Mouse (Mus musculus): ENCODE measurements around the gene Rdm1.
A peak's percentile ranks its signal among the peaks of the same experiment; 100 is the strongest.

Rdm1 gene

DNA sequence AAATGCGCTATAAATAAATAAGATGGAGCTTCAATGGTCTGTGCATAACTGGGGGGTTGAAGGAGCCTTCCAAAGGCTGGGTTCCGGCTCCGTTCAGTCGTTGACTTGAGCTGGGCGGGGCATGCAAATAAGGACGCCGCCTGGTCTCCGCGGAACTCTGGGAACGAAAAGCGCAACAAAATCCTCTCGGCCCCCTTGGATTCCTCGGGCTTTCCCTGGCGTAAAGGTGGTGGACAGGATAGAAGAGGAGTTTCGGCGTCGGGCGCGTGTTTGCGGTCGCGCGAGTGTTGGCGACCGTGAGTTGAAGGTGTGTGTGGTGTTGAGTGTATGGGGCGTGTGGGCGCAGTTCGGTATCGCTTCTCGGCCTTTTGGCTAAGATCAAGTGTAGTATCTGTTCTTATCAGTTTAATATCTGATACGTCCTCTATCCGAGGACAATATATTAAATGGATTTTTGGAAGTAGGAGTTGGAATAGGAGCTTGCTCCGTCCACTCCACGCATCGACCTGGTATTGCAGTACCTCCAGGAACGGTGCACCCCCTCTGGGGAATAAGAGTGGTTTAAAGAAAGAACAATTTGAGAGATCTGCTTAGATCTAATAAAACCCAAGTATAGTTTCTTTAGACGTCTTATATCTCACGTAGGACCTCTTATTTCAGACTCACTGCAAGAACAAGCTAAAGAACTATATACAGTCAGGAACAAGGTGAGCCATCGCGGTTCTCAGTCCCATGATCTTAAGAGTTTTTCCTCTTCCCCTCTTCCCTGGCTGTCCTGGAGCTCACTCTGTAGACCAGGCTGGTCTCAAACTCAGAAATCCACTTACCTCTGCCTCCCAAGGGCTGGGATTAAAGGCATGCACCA lies 31.1 kb downstream of the Rdm1 start:
- peak; percentile 80 for DNase-seq (ENCODE audit: low spot score)

DNA sequence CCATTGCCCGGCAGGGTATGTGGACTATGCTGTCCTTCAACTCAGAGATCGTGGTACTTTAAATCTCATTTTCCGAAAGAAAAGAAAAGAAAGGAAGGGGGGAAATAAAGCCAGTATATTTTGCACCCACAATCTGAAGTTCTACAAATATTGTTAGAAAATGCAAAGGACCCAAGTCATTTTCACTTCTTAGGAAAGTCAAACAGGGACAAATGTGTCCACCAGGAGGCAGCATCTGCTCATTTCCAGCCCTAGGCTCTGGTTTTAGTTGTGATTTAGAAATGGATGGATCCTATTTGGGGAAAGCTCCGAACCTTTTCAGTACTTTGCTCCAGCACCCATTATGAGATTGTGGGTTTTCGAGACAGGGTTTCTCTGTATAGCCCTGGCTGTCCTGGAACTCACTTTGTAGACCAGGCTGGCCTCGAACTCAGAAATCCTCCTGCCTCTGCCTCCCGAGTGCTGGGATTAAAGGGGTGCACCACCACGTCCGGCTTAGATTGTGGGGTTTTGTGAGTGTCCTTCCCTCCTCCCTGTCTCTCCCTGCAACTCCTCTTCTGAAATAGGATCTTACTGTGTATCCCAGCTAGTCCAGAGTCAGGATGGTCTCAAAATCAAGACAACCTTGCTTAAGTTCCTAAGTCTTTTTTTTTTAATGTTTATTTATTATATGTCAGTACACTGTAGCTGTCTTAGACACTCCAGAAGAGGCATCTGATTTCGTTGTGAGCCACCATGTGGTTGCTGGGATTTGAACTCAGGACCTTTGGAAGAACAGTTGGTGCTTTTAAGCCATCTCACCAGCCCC lies 32.0 kb downstream of the Rdm1 start:
- DNase-seq (ENCODE audit: low spot score): peak; percentile 69

DNA sequence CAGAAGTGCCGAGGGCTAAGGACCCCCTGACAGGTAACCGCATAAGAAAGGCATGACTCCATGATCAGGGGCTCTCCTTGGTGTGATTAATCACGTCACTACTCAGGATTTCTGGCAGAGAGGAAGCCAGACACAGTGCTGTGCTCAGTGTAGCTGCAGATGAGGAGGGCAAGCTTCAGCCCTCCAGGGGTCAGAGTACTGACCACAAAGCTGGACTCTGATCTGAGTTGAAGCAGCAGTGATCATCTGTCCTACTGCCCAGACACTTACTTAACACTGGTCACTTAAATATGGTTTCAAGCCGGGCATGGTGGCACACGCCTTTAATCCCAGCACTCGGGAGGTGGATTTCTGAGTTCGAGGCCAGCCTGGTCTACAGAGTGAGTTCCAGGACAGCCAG lies 34.2 kb downstream of the Rdm1 start:
- no peak for DNase-seq (ENCODE audit: low spot score)

DNA sequence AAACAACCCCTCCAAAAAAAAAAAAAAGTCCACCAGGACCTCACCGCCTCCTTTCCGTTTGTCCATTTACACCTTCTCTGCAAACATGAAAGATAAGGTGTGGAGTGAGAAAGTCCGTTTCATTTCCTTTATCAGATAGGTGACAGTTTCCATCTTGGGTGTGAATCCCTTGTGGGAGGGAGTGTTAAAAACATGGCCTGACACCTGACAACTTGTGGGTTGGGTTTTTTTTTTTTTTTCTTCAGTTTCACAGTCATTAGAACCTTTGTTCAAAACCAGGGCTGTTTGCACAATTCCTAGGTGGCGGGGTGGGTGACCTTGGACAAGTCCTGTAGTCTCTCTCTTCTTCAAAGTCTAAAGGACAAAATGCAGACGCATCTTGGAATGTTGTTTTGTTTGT lies 34.8 kb downstream of the Rdm1 start:
- no peak for DNase-seq (ENCODE audit: low spot score)

DNA sequence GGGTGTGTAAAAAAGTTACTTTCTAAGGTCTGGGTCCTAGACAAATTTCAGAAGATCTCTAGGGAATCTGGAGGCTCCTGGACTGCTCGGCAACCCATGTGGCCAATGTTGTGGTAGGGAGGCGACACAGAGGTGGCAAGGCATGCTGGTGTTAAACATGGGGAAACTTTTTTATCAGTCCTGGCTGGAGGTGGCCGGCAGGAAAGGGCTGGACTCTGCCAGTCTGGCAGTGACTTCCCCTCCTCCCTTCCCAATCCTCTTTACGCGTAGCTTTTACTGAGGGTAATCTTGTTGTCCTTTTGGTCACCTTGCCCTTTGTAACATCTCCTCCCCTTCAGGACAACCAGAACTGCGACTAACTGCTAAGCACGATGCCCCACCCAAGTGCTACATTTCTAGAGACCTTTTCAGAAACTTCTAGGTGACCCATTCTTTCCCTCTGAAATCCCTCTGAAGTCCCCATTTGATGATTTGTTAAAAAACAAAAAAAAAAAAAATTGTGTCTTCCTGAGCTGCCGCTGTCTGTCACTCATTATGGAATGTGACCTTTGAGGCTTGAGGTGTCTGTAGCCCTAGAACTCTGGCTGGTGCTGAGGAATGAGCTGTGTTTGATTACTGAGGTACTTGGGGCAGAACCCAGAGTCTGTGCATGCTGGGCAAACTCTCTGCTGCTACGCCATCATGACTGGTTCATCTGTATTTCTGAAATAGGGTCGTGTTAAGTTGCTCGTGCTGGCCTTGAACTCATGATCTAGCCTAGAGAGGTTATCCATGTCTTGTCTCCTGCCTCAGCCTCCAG lies 36.4 kb downstream of the Rdm1 start:
- no peak for DNase-seq (ENCODE audit: low spot score)

DNA sequence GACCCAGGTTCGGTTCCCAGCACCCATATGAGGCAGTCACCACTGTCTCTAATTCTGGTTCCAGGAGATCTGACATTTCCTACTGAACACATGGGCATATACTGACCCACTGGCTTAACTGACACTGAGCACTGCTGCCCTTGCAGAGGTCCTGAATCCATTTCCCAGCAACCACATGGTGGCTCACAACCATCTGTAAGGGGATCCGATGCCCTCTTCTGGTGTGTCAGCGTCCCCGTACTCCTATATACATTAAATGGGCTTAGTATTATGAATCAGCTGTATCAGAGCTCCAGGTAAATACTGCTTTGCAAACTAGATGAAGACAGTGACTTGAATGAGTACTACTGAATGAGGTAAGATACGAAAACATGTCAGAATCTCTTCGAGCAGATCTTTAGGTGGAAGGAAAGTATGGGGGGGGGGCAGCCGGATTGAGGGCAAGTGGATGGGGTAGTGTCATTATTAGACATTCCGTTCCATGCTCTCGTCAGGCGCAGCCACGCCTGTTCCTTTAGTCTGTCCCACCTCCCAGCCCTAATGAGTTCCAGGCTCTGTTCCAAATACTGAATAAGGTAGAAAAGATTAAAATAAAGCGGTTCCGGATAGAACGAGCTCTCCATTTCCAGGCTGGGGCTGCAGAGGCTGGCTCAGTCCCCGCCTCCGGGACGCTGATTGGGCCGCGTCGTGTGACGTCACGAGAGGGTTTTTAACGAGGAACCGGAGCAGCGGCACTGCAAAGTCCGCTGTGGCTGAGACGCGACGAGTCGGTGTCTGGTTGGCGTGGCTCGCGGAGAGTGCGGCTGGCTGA lies 38.0 kb downstream of the Rdm1 start, which contains the start of gene Arl4d:
Gene Arl4d (plus strand): TSS at position 717 of the 811 bp plus-strand sequence.
- DNase-seq (ENCODE audit: low spot score): peak; percentile 97

DNA sequence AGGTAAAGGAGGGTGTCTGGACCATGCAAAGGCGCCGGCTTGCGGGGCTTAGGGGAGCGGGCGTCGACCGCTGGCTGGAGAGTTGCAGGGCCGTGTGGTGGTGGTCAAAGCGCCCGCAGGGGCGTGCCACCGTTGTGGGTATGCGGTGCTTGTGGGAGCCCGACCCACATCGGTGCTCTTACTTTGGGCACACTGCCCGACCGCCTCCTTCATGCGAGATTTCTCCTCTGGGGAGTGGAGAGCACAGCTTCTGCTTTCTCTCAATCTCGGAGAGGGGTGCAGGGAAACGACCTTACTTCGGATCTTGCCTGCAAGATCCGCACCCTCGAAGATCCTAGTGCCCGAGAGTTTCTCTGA lies 38.6 kb downstream of the Rdm1 start:
- DNase-seq (ENCODE audit: low spot score): no peak

DNA sequence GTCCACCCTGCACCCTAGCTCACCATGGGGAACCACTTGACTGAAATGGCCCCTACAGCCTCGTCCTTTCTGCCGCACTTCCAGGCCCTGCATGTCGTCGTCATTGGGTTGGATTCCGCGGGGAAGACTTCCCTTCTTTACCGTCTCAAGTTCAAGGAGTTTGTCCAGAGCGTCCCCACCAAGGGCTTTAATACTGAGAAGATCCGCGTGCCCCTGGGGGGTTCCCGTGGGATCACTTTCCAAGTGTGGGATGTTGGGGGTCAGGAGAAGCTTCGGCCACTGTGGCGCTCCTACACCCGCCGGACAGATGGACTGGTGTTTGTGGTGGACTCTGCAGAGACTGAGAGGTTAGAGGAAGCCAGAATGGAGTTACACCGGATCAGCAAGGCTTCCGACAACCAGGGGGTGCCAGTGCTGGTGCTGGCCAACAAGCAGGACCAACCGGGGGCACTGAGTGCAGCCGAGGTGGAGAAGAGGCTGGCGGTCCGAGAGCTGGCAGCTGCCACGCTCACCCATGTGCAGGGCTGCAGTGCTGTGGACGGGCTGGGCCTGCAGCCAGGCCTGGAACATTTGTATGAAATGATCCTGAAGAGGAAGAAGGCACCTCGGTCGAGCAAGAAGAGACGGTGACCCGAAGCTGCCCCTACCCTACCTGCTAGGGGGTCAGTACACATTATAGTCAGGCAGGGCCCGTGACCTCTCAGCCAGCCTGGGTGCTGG lies 39.8 kb downstream of the Rdm1 start:
- DNase-seq (ENCODE audit: low spot score): no peak

DNA sequence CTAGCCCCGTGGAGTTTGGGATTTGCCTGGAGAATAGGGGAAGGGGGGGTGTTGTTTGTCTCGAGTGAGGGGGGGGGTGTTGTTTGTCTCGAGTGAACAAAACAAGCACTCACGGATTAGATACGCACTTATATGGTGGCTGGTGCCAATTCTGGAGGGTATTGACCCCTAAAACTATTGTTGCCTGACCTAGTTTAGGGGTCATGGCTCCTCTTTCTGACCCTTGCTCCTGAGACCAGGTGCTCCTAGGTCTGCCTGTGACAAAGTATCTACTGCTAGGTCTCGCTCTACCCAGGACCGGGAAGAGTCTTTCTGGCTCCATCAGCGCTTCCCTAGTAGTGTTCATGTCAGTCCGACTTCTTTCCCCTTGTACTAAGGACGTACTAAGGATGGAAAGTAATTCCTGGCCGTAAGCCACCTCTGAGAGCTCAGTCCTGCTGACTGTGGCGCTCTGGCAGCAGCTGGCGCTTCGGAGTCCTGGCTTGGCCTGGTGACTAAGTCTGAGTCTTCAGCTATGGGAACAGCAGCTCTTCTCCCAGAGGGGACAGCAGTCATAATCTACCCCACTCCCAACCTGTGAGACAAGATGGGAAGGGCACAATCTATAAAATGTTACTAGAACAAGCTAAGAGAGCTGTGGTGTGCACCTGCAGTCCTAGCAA lies 41.0 kb downstream of the Rdm1 start:
- peak; percentile 52 for DNase-seq (ENCODE audit: low spot score)

DNA sequence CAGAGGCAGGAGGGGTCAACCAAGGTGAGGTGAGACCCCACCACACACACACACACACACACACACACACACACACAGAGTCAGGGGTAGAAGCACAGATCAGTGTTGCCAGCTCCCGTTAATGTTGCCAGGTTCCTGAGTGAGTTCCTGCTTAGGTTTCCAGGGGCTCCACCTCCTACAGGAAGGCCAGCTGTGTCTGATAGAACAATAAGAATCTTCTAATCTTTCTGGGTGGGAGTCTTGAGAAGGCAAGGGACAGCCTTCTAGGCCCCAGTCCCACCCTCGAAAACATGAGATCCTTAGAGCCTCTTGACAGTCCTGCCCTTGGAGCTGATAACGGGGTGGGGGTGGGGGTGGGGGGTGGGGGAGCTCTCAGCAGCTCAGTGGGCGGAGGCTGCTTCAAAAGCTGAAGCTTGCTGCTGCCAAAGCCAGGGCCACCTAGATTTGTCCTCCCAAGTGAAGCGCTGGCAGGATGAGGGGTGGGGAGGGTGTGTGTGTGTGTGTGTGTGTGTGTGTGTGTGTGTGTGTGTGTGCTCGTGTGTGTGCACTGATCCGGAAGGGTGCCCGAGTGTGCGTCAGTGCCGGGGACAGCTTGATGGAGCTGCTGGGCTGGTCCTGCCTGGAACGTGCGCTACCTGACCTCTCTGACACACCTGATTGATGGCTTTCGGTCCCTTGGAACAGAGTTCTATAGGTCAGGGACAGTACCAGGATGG lies 41.7 kb downstream of the Rdm1 start:
- peak; percentile 79 for DNase-seq (ENCODE audit: low spot score)

DNA sequence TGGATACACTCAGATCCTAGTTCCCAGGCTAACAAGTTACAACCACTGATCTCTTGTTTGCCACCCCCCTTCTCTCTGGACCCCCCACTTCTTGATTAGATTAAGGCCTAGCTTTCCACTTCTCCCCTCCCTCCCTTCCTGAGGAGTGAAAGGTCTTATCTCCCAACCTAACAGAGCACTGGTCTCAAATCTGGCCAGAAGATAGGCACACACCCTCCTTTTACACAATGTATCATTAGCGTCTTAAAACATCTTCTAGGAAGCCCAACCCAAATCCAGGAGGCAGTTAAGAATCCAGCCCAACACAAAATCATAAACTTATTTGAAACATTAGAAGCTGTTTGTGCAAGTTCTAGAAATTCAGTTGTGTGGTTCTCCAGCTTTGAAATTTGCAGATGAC lies 43.3 kb downstream of the Rdm1 start:
- no peak for DNase-seq (ENCODE audit: low spot score)

DNA sequence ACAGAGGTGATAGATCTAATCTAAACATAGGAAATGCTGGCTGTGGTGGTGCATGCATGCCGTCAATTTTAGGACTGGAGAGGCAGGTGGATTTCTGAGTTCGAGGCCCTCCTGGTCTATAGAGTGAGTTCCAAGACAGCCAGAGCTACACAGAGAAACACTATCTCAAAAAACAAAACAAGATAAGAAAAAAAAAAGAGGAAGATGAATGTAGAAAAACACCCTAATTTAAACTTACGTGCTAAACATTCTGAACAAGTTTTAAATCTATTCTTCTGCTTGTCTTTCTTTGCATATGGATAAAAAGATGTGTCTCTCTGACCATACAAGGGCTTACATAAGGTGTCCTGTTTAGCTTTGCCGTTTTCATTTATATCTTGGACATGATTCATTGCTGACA lies 44.3 kb downstream of the Rdm1 start:
- DNase-seq (ENCODE audit: low spot score): no peak

DNA sequence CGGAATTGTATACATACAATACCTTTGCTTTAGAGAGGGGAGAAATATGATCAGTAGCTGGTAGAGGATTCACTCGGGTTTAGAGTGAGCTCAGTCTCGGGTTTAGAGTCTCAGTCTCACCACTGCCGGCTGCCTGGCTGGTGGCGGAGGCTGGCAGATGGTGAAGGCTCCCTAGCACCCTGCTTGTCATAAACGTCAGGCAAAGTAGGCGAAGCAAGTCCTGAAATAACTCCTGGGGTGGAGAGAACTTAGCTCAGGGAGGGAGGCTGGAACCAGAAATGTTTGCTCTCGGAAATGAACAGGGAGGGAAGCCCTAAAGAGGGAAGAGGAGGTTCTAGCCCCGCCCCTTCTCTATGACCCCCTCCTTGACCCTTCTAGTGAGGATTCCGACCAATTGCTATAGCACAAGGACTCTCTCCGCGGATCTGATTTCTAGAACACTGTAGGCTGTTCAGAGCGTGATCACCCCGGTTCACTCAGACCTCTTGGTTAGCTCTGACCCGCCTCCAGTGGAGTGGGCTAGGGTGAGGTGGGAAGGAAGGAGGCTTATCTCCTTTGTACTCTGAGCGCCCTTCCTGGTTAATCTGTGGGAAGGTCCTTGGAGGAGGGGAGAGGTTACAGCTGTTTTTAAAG lies 46.1 kb downstream of the Rdm1 start:
- DNase-seq (ENCODE audit: low spot score): peak; percentile 86

DNA sequence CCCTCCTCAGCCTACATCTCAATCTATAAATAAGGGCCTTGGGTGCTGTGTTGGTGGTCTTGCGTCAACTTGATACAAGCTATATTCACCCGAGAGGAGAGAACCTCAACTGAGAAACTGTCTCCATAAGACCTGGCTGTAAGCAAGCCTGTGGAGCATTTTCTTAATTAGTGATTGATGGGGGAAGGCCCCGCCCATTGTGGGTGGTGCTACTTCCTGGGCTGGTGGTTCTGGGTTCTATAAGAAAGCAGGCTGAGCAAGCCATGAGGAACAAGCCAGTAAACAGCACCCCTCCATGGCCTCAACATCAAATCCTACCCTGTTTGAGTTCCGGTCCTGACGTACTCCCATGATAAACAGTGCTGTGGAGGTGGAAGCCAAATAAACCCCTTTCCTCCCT lies 47.1 kb downstream of the Rdm1 start:
- no peak for DNase-seq (ENCODE audit: low spot score)

DNA sequence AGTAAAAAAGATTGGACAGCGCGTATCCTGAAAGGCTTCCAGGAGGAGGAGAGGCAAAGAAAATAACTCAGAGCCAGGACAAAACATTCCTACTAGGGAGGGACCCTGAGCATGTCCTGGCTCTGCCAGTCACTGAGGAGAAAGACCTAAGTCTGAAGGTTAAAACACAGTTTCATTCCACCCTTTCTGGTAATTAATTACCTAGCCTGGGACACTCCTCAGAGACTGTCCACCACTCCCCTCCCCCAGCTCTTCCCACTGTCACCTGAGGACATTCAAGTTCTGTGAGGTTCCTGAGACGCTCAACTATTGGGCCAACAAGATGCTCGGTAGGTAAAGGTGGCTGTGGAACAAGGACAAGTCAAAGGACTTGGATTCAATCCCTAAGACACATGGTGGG lies 48.4 kb downstream of the Rdm1 start:
- DNase-seq (ENCODE audit: low spot score): no peak

DNA sequence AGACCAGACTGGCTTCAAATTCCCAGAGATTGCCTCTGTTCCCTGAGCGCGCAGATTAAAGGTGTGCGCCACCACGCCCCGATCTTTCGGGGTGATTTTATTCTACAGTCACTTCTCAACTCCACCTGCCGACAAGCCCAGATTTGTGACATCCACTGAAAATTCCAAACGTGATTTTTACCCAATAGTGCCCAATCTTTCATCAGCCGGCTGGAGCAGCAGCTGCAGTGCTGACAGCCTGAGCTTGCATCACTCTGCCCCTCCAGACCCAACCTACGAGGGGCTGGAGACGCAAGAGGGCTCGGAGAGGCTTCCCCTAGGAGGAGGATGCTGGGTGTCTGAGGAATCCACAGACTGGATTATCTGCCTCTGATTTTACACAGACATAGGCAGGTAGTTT lies 50.7 kb downstream of the Rdm1 start:
- no peak for DNase-seq (ENCODE audit: low spot score)

DNA sequence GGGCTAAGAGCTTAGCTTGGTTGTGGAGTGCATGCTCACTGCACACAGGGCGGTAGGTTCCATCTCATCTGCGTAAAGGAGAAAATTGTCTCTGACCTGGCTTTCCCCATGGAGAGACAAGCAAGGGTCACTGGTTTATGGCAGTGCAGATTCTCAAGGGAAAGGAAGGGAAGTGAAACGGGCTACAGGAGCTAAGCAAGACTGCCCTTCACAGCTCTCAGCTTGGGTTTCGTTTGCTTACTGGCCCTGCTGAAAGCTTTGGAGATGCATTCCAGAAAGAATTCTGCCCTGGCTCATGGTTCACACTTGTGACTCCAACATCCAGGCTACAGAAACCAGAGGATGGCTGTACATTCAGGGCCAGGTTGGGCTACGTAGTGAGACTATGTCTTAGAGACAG lies 51.8 kb downstream of the Rdm1 start:
- no peak for DNase-seq (ENCODE audit: low spot score)

DNA sequence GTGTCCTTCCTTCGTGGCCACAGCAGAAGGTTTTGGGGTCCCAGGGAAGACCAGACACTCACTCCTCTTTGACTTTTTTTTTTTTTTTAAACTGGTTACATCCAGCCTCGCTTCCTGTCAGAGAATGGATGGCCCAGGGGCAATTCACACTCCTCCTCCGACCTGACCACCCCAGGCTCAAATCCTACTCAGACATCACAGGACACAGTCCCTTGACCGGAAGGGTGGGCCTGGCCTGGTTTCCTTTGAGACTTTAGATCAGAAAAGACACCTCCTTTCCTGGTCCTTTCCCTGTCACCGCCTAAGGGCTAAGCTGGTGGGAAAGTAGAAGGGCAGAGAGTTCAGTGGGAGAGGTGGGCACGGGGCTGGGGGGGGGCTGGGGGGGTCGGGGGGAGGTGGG lies 52.9 kb downstream of the Rdm1 start:
- DNase-seq (ENCODE audit: low spot score): peak; percentile 75

DNA sequence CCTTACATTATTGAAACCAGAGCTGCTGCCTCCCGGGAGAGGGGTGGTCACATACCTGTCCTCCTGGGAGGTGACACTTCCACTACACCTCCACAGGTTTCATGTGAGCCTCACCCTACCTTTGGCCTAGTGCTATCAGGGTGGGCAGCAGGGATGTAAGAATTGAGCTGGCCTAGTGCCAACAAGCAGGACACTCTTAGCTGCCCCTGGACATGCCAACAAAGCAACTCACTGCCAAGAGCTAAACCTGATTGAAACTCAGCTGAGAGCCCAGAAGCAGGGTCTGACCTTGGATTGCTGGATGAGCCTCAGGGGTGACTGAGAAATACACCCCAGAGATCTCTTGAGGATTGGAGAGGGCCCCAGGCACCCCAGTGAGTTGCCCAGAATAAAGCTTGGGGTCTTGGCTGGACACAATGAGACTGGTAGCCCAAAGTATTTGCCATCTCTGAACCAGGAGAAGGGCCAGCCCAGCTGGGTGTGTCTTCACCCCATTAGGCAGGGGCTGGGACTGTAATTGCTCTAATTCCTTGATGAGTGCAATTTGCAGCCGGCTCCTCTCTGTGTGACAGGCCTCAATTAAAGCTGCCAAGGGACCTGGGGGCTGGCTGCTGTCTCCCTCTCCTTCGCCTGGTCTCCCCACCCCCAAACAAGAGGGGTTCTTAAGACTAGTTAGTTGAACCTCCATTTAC lies 53.8 kb downstream of the Rdm1 start:
- DNase-seq (ENCODE audit: low spot score): no peak

All from lung, postnatal 25 days (tissue).